ENCODE assay signal across 18 mouse cellular contexts in the genomic region with DNA sequence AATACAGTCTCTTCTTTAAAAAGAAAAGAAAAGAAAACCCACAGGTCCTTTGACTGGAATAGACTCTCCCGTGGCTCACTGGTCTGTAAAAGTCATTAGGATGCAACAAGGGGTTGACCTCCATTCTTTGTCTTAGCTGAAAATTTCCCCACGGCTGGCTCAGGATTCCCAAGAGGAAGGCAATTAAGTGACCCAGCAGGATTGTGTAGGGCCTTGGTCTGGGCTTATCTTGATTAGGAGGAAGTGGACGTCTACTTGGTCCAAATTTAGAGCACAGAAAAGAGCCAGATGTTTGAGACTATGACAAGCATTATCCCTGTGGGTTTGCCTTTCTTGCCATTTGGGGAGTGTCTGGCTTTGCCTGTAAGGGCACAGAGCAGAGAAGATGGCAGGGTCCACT. TPM values are rescaled to one million over a fixed set of nuclear protein-coding genes. Genes with fewer than 3 reads are reported as not detected.
DNase-seq lines count a peak whose midpoint lies in the region; ATAC-seq and TF ChIP-seq lines count a peak whose summit lies in the region.
"Had no signal": no experiment of that assay in that cellular context is flagged by ENCODE, and none has a peak within 500 bp of the region (broad histone marks: within the 10 kb centered on the region; RNA-seq: fewer than 3 reads in every experiment).

No protein-coding gene starts in this region.

- no peak overlapping the region for H3K9ac ChIP-seq in kidney, embryonic 14.5 days (ENCODE audit: low read depth, low read length)
- H3K9ac ChIP-seq: embryonic facial prominence, embryonic 15.5 days; hindbrain, embryonic 12.5 days; liver, postnatal 0 days had no signal

- TF ChIP-seq POLR2A in kidney, adult 2 months (IDR thresholded peaks at IDR 0.05; ENCODE audit: low read depth, low read length): no peak

- ATAC-seq in kidney, embryonic 14.5 days (ENCODE audit: low FRiP score, low TSS enrichment): no peak
- no peak for ATAC-seq in granulocyte monocyte progenitor cell, adult 5-6 weeks (replicated peaks; ENCODE audit: poor library complexity, severe bottlenecking)
- ATAC-seq: inflammation-experienced regulatory T-cells, adult 6 months; liver, postnatal 0 days had no signal

- H3K4me3 ChIP-seq in kidney, adult 2 months (ENCODE audit: insufficient read depth, low read depth, low read length): no peak overlapping the region
- H3K4me3 ChIP-seq in kidney, embryonic 14.5 days (ENCODE audit: low read length): no peak overlapping the region
- H3K4me3 ChIP-seq: embryonic facial prominence, embryonic 15.5 days; hindbrain, embryonic 12.5 days had no signal

- no peak overlapping the region for H3K4me2 ChIP-seq in kidney, embryonic 14.5 days (replicated peaks; ENCODE audit: low read depth, low read length)
- H3K4me2 ChIP-seq: embryonic facial prominence, embryonic 15.5 days; hindbrain, embryonic 12.5 days had no signal

- peak; percentile 58 for DNase-seq in kidney, adult 2 months
- DNase-seq in MN1 (ENCODE audit: low spot score): peak; percentile 67
- peak; percentile 83 for DNase-seq in heart, adult 8-10 months (ENCODE audit: low spot score)
- peak; percentile 25 to 39 for DNase-seq in heart, postnatal 36 days
- no peak for DNase-seq in right cerebral cortex, adult 18-20 months
- DNase-seq: cerebellum, adult 9-11 months; gastrocnemius, postnatal 14 days; layer of hippocampus, postnatal 36 days; liver; liver, postnatal 0 days; spleen, adult 18-20 months; thymus, postnatal 25 days had no signal

- H3K27ac ChIP-seq in kidney, adult 2 months (ENCODE audit: insufficient read depth, low read depth, low read length): peak overlapping the region; percentile 10; the same call in 1 of the 2 replicates
- no peak overlapping the region for H3K27ac ChIP-seq in kidney, embryonic 14.5 days (ENCODE audit: low read depth, low read length)
- H3K27ac ChIP-seq: embryonic facial prominence, embryonic 15.5 days; hindbrain, embryonic 12.5 days had no signal

- intact Hi-C loops in heart, postnatal 36 days (cut with DNase I): loop anchor here (5.0 kb wide), 2 partner anchors 57 to 102 kb away; a partner anchor contains a TSS

- H3K4me1 ChIP-seq in kidney, adult 2 months (ENCODE audit: control insufficient read depth, insufficient read depth, low read length): 0 out of 2 replicates have a peak, but pooled peaks cover 4% of the 10 kb centered on the region
- 0 out of 2 replicates have a peak, but pooled peaks cover 17% of the 10 kb centered on the region for H3K4me1 ChIP-seq in kidney, embryonic 14.5 days (ENCODE audit: control insufficient read depth, insufficient read depth, low read length)
- H3K4me1 ChIP-seq: hindbrain, embryonic 12.5 days had no signal

- no peaks in the 10 kb centered on the region for H3K9me3 ChIP-seq in kidney, embryonic 14.5 days (ENCODE audit: control insufficient read depth, low read length)
- H3K9me3 ChIP-seq: embryonic facial prominence, embryonic 15.5 days; hindbrain, embryonic 12.5 days had no signal

- WGBS in kidney, adult 2 months: 46% methylated on average over 3 of the region's 3 CpGs
- WGBS in kidney, embryonic 14.5 days: 22% methylated on average over 3 of the region's 3 CpGs

- TF ChIP-seq CTCF in kidney, adult 2 months (conservative IDR thresholded peaks at IDR 0.05; ENCODE audit: insufficient read depth, insufficient read length, low read depth, low read length): no peak

- H3K36me3 ChIP-seq in kidney, adult 2 months (ENCODE audit: control insufficient read depth, insufficient read depth, low read length): no peaks in the 10 kb centered on the region
- H3K36me3 ChIP-seq in kidney, embryonic 14.5 days (ENCODE audit: control insufficient read depth, insufficient read depth, low read length): no peaks in the 10 kb centered on the region
- H3K36me3 ChIP-seq: embryonic facial prominence, embryonic 15.5 days; hindbrain, embryonic 12.5 days had no signal

- no peaks in the 10 kb centered on the region for H3K27me3 ChIP-seq in kidney, adult 2 months (replicated peaks; ENCODE audit: control insufficient read depth, insufficient read depth, low read length)
- no peaks in the 10 kb centered on the region for H3K27me3 ChIP-seq in kidney, embryonic 14.5 days (ENCODE audit: control insufficient read depth, insufficient read depth, low read length)
- H3K27me3 ChIP-seq: embryonic facial prominence, embryonic 15.5 days; hindbrain, embryonic 12.5 days had no signal

RNA-seq across cellular contexts. Expression of a gene that starts 58.0 kb away (rescaled TPM):
- 50.0 and 59.5 TPM in 2 replicates for polyA plus RNA-seq in kidney, adult 2 months (2012; rRNA removed)
- 16.3 and 21.8 TPM in 2 replicates for polyA plus RNA-seq in kidney, embryonic 14.5 days (2014; fragmentation: Nextera tagmentation; extraction: Ambion mirVana)
- 10 to 100 TPM; 29.9 to 58.5 (median 52.4) TPM for total RNA-seq in heart, adult 8-10 months (2022)
- total RNA-seq in heart, postnatal 36 days (2021): 100 to 1,000 TPM in 1 of 2 experiments, 10 to 100 TPM in 1; 91.2 to 101 TPM
- total RNA-seq in granulocyte monocyte progenitor cell, adult 5-6 weeks (2014; fragmentation: Nextera tagmentation): not detected in 2 replicates
- total RNA-seq in granulocyte monocyte progenitor cell, adult 5-6 weeks (2017): not detected in 2 replicates
- total RNA-seq: megakaryocyte-erythroid progenitor cell, adult 5-6 weeks had no signal

RNA-seq across cellular contexts. Expression of a gene that starts 58.3 kb away (rescaled TPM):
- polyA plus RNA-seq in kidney, adult 2 months (2012; rRNA removed): 3.1 and 3.6 TPM in 2 replicates
- 7.0 and 10.0 TPM in 2 replicates for polyA plus RNA-seq in kidney, embryonic 14.5 days (2014; fragmentation: Nextera tagmentation; extraction: Ambion mirVana)
- total RNA-seq in heart, adult 8-10 months (2022): under 1 TPM; 0.14 to 0.44 (median 0.24) TPM
- total RNA-seq in heart, postnatal 36 days (2021): under 1 TPM; 0.19 to 0.47 TPM
- total RNA-seq in granulocyte monocyte progenitor cell, adult 5-6 weeks (2014; fragmentation: Nextera tagmentation): 1.7 TPM in 1 of 2 replicates, not detected in the other
- 0.82 and 0.98 TPM in 2 replicates for total RNA-seq in granulocyte monocyte progenitor cell, adult 5-6 weeks (2017)

Comparison
In these comparisons a context has a peak if more than half of its experiments do, and no peak if none do; other contexts are left out.
1. RNA of a gene that starts 58.0 kb away (total RNA-seq): 91.2 to 101 TPM in heart, postnatal 36 days and 29.9 to 58.5 TPM in heart, adult 8-10 months; not detected in granulocyte monocyte progenitor cell, adult 5-6 weeks; every median in the first group is over 10 times any median in the second.